Mouse (Mus musculus): ENCODE measurements around the gene A630095N17Rik.
"Not testable (repeated sequence)": the region's sequence is repeated elsewhere in the genome, so short reads cannot be mapped to it uniquely, and the experiment has no call there.

The A630095N17Rik gene

GRCm38 (mm10) chr1:75243411-75243810 is 11.5 kb upstream of the A630095N17Rik start:
- DNase-seq (ENCODE audit: low read depth, low spot score): no peak

GRCm38 (mm10) chr1:75239591-75239990 is 7.7 kb upstream of the A630095N17Rik start:
- no peak for DNase-seq (ENCODE audit: low read depth, low spot score)

- DNase-seq (ENCODE audit: low read depth, low spot score): peak; percentile 86
These were observed 4.5 kb upstream of the A630095N17Rik start, which contains the start of gene Dnajb2 for GRCm38 (mm10) chr1:75236117-75237050. Gene Dnajb2, plus strand, starts transcription at chr1:75236406.

DNA sequence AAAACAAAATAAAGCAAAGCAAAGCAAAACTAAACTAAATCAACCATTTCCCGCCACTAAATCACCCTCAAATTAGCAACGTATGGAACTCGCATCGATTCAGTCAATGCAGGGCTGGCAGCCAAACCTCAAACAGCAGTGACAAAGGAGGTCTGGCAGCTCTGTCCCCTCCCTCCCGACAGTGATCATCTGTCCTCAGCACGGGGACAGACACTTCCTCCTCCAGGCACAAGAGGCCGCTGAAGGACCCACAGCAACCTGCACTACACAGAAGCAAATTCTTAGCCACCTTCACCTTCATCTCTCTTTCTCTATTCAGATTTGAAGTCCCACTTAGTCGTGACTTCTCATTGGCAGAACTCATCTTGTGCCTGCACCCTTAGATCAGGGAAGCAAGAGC is 2.7 kb upstream of the A630095N17Rik start:
- DNase-seq (ENCODE audit: low read depth, low spot score): peak; percentile 61

GRCm38 (mm10) chr1:75232489-75232888 is 587 bp upstream of the A630095N17Rik start:
- not testable (repeated sequence) for DNase-seq (ENCODE audit: low read depth, low spot score)

- peak; percentile 65 for DNase-seq (ENCODE audit: low read depth, low spot score)
These were observed 678 bp downstream of the A630095N17Rik start for GRCm38 (mm10) chr1:75231224-75231623.

GRCm38 (mm10) chr1:75230335-75230994 is 1.4 kb downstream of the A630095N17Rik start:
- peak; percentile 45 for DNase-seq (ENCODE audit: low read depth, low spot score)

GRCm38 (mm10) chr1:75229158-75229557 is 2.7 kb downstream of the A630095N17Rik start:
- DNase-seq (ENCODE audit: low read depth, low spot score): peak; percentile 86

DNA sequence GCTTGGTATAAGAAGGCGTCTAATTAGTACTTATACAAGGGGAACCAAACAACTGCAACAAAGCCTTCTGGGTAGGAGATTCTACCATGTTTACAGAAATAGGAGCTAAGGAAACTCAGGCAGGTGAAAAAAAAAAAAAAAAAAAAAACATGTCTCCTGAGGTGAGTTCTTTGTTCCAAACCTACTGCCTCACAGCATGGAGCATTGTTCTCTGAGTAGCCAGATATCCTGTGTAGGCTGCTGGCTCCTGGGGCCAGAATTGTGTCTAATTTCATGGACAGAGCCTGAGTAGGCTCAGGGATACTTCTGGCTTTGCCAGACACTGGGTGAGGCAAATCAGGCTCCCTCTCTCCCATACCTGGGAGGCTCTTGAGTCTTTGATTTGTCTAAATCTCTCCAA is 4.2 kb downstream of the A630095N17Rik start:
- DNase-seq (ENCODE audit: low read depth, low spot score): no peak

DNA sequence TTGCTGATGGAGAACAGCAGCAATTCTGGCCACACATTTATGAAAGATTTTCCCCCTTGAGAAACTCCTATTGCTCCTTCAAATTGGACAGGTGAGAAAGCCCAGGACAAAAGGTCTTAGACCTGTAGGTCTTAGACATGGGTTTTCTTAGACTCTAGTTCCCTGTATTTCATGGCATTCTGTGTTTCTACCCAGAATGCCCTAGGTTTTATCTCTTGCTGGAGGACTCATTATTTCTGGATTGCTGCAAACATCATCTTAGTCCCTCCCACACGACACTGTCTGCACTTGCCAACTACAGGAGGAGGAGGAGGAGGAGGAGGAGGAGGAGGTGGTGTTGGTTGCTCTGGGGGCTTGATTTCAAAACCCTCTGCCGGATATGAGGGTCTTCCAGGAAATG is 5.8 kb downstream of the A630095N17Rik start:
- no peak for DNase-seq (ENCODE audit: low read depth, low spot score)

- no peak for DNase-seq (ENCODE audit: low read depth, low spot score)
These were observed 6.4 kb downstream of the A630095N17Rik start for GRCm38 (mm10) chr1:75225473-75225872.

GRCm38 (mm10) chr1:75223532-75223931 is 8.4 kb downstream of the A630095N17Rik start:
- no peak for DNase-seq (ENCODE audit: low read depth, low spot score)

- DNase-seq (ENCODE audit: low read depth, low spot score): no peak
These were observed 9.0 kb downstream of the A630095N17Rik start for GRCm38 (mm10) chr1:75222926-75223325.

- DNase-seq (ENCODE audit: low read depth, low spot score): peak; percentile 43
These were observed 10.4 kb downstream of the A630095N17Rik start for GRCm38 (mm10) chr1:75221538-75221937.

GRCm38 (mm10) chr1:75219531-75219930 is 12.4 kb downstream of the A630095N17Rik start, which contains the start of gene Tuba4a:
Gene Tuba4a, minus strand, starts transcription at chr1:75219865.
- no peak for DNase-seq (ENCODE audit: low read depth, low spot score)

- DNase-seq (ENCODE audit: low read depth, low spot score): peak; percentile 77
These were observed 12.8 kb downstream of the A630095N17Rik start for GRCm38 (mm10) chr1:75219078-75219477.

- DNase-seq (ENCODE audit: low read depth, low spot score): no peak
These were observed 13.5 kb downstream of the A630095N17Rik start for GRCm38 (mm10) chr1:75218227-75219001.

- DNase-seq (ENCODE audit: low read depth, low spot score): no peak
These were observed 14.0 kb downstream of the A630095N17Rik start for GRCm38 (mm10) chr1:75217893-75218226.

GRCm38 (mm10) chr1:75216797-75217585 is 14.9 kb downstream of the A630095N17Rik start:
- DNase-seq (ENCODE audit: low read depth, low spot score): no peak

GRCm38 (mm10) chr1:75215785-75216184 is 16.1 kb downstream of the A630095N17Rik start:
- no peak for DNase-seq (ENCODE audit: low read depth, low spot score)

GRCm38 (mm10) chr1:75214886-75215285 is 17.0 kb downstream of the A630095N17Rik start:
- no peak for DNase-seq (ENCODE audit: low read depth, low spot score)

Measured in 3T3-L1 (cell line).